Mouse (Mus musculus): ENCODE measurements around the gene Spata25. TPM values are rescaled to one million over a fixed set of nuclear protein-coding genes. Genes with fewer than 3 reads are reported as not detected.

The Spata25 gene
- 0.05 TPM in 1 of 2 replicates, not detected in the other for polyA plus RNA-seq (2012; rRNA removed)

GRCm38 (mm10) chr2:164828437-164828836 is at the start of gene Spata25:
Spata25 (minus strand) TSS chr2:164828537.

GRCm38 (mm10) chr2:164857101-164857821 is 28.9 kb upstream of the Spata25 start, which contains the start of gene Pltp:
Pltp (minus strand) TSS chr2:164857711.

GRCm38 (mm10) chr2:164833314-164833959 is 5.1 kb upstream of the Spata25 start, which contains the start of gene Neurl2:
Neurl2 (minus strand) TSS chr2:164833456.

GRCm38 (mm10) chr2:164832748-164833301 is 4.5 kb upstream of the Spata25 start, which contains the start of gene Ctsa:
Ctsa (plus strand) TSS chr2:164832873.

GRCm38 (mm10) chr2:164822636-164823165 is 5.6 kb downstream of the Spata25 start, which contains the start of gene Zswim1:
Zswim1 (plus strand) TSS chr2:164822686.

GRCm38 (mm10) chr2:164804533-164805331 is 23.6 kb downstream of the Spata25 start, which contains the start of the genes Acot8 and Zswim3:
Acot8 (minus strand) TSS chr2:164804882.
Zswim3 (plus strand) TSS chr2:164805098.

GRCm38 (mm10) chr2:164785481-164786387 is 42.6 kb downstream of the Spata25 start, which contains the start of gene Snx21:
Snx21 (plus strand) TSS chr2:164785823.

GRCm38 (mm10) chr2:164779481-164780086 is 48.8 kb downstream of the Spata25 start, which contains the start of gene Tnnc2:
Tnnc2 (minus strand) TSS chr2:164779967.

Other genes starting within 250 kb of the Spata25 start
- 0.07 TPM in 1 of 2 replicates, not detected in the other for gene Wfdc6a, start 243.1 kb downstream of the Spata25 start, polyA plus RNA-seq (2012; rRNA removed)
- gene Eppin, start 234.9 kb downstream of the Spata25 start, polyA plus RNA-seq (2012; rRNA removed): not detected in 2 replicates
- gene Wfdc6b, start 215.0 kb downstream of the Spata25 start, polyA plus RNA-seq (2012; rRNA removed): not detected in 2 replicates
- not detected in 2 replicates for gene Wfdc8, start 214.9 kb downstream of the Spata25 start, polyA plus RNA-seq (2012; rRNA removed)
- not detected in 2 replicates for gene Wfdc16, start 189.7 kb downstream of the Spata25 start, polyA plus RNA-seq (2012; rRNA removed)
- not detected in 2 replicates for gene Wfdc10, start 172.5 kb downstream of the Spata25 start, polyA plus RNA-seq (2012; rRNA removed)
- gene Wfdc9, start 172.0 kb downstream of the Spata25 start, polyA plus RNA-seq (2012; rRNA removed): not detected in 2 replicates
- gene Wfdc11, start 154.4 kb downstream of the Spata25 start, polyA plus RNA-seq (2012; rRNA removed): not detected in 2 replicates
- not detected in 2 replicates for gene Wfdc13, start 143.4 kb downstream of the Spata25 start, polyA plus RNA-seq (2012; rRNA removed)
- not detected in 2 replicates for gene Spint4, start 130.0 kb downstream of the Spata25 start, polyA plus RNA-seq (2012; rRNA removed)
- not detected in 2 replicates for gene Spint5, start 113.2 kb downstream of the Spata25 start, polyA plus RNA-seq (2012; rRNA removed)
- gene Wfdc3, start 82.6 kb downstream of the Spata25 start, polyA plus RNA-seq (2012; rRNA removed): 1.6 and 1.7 TPM in 2 replicates
- 26.6 and 27.2 TPM in 2 replicates for gene Dnttip1, start 82.6 kb downstream of the Spata25 start, polyA plus RNA-seq (2012; rRNA removed)
- 386 and 491 TPM in 2 replicates for gene Ube2c, start 58.6 kb downstream of the Spata25 start, polyA plus RNA-seq (2012; rRNA removed)
- gene Tnnc2, start 48.6 kb downstream of the Spata25 start, polyA plus RNA-seq (2012; rRNA removed): 0.45 and 15.8 TPM in 2 replicates
- 2.3 and 2.4 TPM in 2 replicates for gene Snx21, start 42.7 kb downstream of the Spata25 start, polyA plus RNA-seq (2012; rRNA removed)
- gene Acot8, start 23.7 kb downstream of the Spata25 start, polyA plus RNA-seq (2012; rRNA removed): 19.0 and 20.4 TPM in 2 replicates
- gene Zswim3, start 23.4 kb downstream of the Spata25 start, polyA plus RNA-seq (2012; rRNA removed): 2.2 and 2.4 TPM in 2 replicates
- gene Zswim1, start 5.9 kb downstream of the Spata25 start, polyA plus RNA-seq (2012; rRNA removed): 1.8 and 2.2 TPM in 2 replicates
- 58.4 and 71.2 TPM in 2 replicates for gene Ctsa, start 4.3 kb upstream of the Spata25 start, polyA plus RNA-seq (2012; rRNA removed)
- 0.88 and 0.89 TPM in 2 replicates for gene Neurl2, start 4.9 kb upstream of the Spata25 start, polyA plus RNA-seq (2012; rRNA removed)
- gene Pltp, start 29.2 kb upstream of the Spata25 start, polyA plus RNA-seq (2012; rRNA removed): 6.8 and 8.1 TPM in 2 replicates
- 17.5 and 19.0 TPM in 2 replicates for gene Pcif1, start 50.8 kb upstream of the Spata25 start, polyA plus RNA-seq (2012; rRNA removed)
- gene Zfp335, start 83.2 kb upstream of the Spata25 start, polyA plus RNA-seq (2012; rRNA removed): 7.7 and 8.5 TPM in 2 replicates
- 0.85 and 0.92 TPM in 2 replicates for gene Mmp9, start 112.2 kb upstream of the Spata25 start, polyA plus RNA-seq (2012; rRNA removed)
- gene Slc12a5, start 132.3 kb upstream of the Spata25 start, polyA plus RNA-seq (2012; rRNA removed): 0.36 and 0.44 TPM in 2 replicates
- 12.6 and 13.9 TPM in 2 replicates for gene Ncoa5, start 206.3 kb upstream of the Spata25 start, polyA plus RNA-seq (2012; rRNA removed)
- 3.1 and 3.2 TPM in 2 replicates for gene Cd40, start 227.1 kb upstream of the Spata25 start, polyA plus RNA-seq (2012; rRNA removed)

Data from liver, embryonic 14 days (tissue).